Mouse (Mus musculus) hematopoietic multipotent progenitor cell, adult 10-12 weeks (in vitro differentiated cells): Measurements from ENCODE around the gene Fbxl14. TPM values are rescaled to one million over a fixed set of nuclear protein-coding genes. Genes with fewer than 3 reads are reported as not detected.

Source experiments
- polyA plus RNA-seq: library from polyadenylated mRNA; stranded (reverse); fragments of >175 nt; gene quantifications from 2 replicates; pipeline ENCODE4 v1.2.3, GENCODE M21; 2012; ENCODE audit warnings: low replicate concordance

Gene Fbxl14
- polyA plus RNA-seq = 77.1 and 88.8 TPM in 2 replicates

GRCm38 (mm10) chr6:119479343-119479875, at the start of gene Fbxl14:
Gene Fbxl14, plus strand, starts transcription at chr6:119479668.

Other genes starting within 250 kb of the Fbxl14 start
- gene Cacna2d4, start 243.1 kb upstream of the Fbxl14 start, polyA plus RNA-seq = 0.89 and 3.3 TPM in 2 replicates
- 0.29 TPM in 2 replicates for gene Lrtm2, start 148.9 kb upstream of the Fbxl14 start, polyA plus RNA-seq
- 13.6 and 30.2 TPM in 2 replicates for gene Adipor2, start 62.0 kb upstream of the Fbxl14 start, polyA plus RNA-seq
- gene Wnt5b, start 64.7 kb downstream of the Fbxl14 start, polyA plus RNA-seq = 0.92 TPM in 2 replicates